Mouse (Mus musculus): ENCODE measurements around the gene Pced1b. TPM values are rescaled to one million over a fixed set of nuclear protein-coding genes. Genes with fewer than 3 reads are reported as not detected.
A peak's percentile ranks its signal among the peaks of the same experiment; 100 is the strongest.

Pced1b gene
- total RNA-seq, 2 experiments from 2014 or later = 1.3 to 1.6 TPM

DNA sequence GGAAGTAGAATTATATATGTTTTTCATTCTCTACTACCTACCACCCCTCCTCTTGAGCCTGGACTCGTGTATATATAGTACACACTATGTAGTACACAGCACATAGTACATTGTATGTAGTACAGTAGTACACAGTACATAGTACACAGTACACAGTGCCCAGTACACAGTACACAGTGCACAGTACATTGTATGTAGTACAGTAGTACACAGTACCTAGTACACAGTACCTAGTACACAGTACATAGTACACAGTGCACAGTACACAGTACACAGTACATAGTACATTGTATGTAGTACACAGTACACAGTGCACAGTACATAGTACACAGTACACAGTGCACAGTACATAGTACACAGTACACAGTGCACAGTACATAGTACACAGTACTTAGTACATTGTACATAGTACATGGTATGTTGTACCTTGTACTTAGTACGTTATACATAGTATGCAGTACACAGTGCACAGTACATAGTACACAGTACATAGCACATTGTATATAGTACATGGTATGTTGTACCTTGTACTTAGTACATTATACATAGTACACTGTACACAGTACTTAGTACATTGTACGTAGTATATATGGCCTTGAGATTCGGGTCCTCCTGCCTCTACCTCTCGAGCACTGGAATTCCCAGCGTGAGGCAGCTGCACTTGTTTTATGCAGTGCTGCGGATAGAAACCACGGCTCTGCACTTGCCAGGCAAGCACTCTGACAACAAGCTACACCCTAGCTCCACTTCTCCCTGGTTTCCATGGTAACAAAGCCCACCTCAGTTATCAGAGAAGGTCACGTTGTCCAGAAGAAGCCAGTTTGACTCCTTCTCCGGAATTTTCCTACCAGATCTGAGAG is 35.0 kb downstream of the Pced1b start:
- Histone ChIP-seq H3K4me3 (no peak overlapping the region), H3K27ac (no peak overlapping the region)
- intact Hi-C loops (cut with DNase I) = no loop called here
- no peak for DNase-seq
- TF ChIP-seq CTCF (IDR thresholded peaks at IDR 0.05) = no peak

DNA sequence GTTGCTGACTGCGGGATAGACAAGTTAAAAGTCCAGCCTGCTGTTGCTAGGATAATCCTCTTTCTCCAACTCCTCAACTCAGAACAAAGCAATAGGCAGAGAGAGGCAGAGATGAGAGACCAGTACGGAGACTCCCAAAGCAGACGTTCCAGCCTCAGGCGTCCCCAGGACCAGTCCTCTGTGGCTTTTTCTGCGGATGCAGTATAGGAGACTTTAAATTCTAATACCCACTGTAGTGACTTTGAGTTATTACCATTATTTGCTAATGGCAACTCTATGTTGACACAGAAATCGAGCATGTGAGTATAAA is 35.6 kb downstream of the Pced1b start:
- H3K4me3 ChIP-seq = no peak overlapping the region
- intact Hi-C loops (cut with DNase I) = no loop called here
- DNase-seq = no peak
- TF ChIP-seq CTCF (IDR thresholded peaks at IDR 0.05) = no peak
- no peak overlapping the region for H3K27ac ChIP-seq

GRCm38 (mm10) chr15:97284201-97284600 is 37.3 kb downstream of the Pced1b start:
- Histone ChIP-seq H3K4me3 (no peak overlapping the region), H3K27ac (no peak overlapping the region)
- no peak for DNase-seq
- TF ChIP-seq CTCF (IDR thresholded peaks at IDR 0.05) = no peak
- intact Hi-C loops (cut with DNase I) = no loop called here

GRCm38 (mm10) chr15:97285665-97286212 is 38.8 kb downstream of the Pced1b start:
- no peak for TF ChIP-seq CTCF (IDR thresholded peaks at IDR 0.05)
- H3K27ac ChIP-seq = no peak overlapping the region
- DNase-seq = no peak
- H3K4me3 ChIP-seq = no peak overlapping the region
- intact Hi-C loops (cut with DNase I) = no loop called here

DNA sequence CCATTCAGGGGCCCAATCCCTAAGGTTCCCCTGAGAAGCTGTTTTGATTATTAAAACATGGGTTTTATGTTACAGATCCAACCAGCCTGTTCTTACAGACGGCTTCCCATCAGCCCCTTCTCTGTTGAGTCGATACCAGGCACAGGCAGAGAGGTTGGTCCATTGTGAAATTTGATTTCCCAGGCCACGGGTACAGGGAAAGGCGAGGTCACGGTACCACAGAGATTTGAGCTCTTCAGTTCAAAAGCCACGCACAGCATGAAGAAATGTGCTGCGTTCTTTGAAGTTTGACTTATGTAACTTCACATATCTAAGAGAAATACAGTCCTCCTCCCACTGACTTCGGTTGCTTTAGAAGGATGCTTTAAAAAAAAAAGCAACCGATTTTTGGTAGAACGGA is 39.8 kb downstream of the Pced1b start:
- H3K4me3 ChIP-seq = no peak overlapping the region
- intact Hi-C loops (cut with DNase I) = no loop called here
- no peak for DNase-seq
- TF ChIP-seq CTCF (IDR thresholded peaks at IDR 0.05) = no peak
- no peak overlapping the region for H3K27ac ChIP-seq

- Histone ChIP-seq H3K4me3 (no peak overlapping the region), H3K27ac (no peak overlapping the region)
- intact Hi-C loops (cut with DNase I) = no loop called here
- no peak for TF ChIP-seq CTCF (IDR thresholded peaks at IDR 0.05)
- DNase-seq = no peak
These were observed 40.7 kb downstream of the Pced1b start for GRCm38 (mm10) chr15:97287436-97288143.

DNA sequence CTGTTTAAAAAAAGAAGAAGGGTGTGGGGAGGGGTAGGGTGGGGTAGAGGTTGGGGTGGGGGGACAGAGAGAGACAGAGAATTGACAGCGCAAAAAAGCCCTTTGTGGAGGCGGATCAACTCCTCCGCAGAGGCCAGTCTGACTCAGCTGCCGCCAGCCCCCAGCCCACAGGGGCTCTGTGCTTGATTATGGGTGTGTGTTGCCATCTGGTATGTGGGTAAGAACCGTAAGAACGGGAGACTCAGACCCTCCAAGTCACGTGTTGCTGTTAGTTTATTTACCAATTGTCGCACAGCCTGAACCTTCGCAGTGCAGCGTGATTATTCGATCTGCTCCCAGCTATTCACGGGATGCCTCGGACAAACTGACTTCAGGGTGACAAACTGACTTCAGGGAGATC is 41.8 kb downstream of the Pced1b start:
- TF ChIP-seq CTCF (IDR thresholded peaks at IDR 0.05) = no peak
- no peak for DNase-seq
- no peak overlapping the region for H3K27ac ChIP-seq
- intact Hi-C loops (cut with DNase I) = no loop called here
- no peak overlapping the region for H3K4me3 ChIP-seq

- Histone ChIP-seq H3K27ac (no peak overlapping the region), H3K4me3 (no peak overlapping the region)
- intact Hi-C loops (cut with DNase I) = no loop called here
- TF ChIP-seq CTCF (IDR thresholded peaks at IDR 0.05) = no peak
- DNase-seq = no peak
These were observed 42.3 kb downstream of the Pced1b start for GRCm38 (mm10) chr15:97289176-97289575.

DNA sequence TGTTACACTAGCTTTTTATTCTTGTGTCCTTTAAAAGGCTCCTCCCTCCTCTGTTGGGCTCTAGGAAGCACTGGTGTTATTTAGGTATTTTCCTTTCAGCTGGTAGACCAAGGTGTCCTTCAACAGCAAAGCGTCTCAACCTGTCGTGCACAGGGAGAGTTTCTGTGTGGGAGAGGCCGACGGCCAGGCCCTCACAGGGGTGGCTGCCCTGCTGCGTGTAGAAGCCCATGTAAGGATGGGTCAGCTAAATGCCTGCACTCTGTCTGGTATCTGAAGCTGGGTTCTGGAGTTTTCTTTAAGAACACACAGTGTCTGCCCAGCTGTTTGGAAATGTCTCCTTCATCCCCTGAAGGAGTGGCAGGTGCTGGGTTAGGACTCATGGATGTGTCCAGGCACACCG is 43.4 kb downstream of the Pced1b start:
- intact Hi-C loops (cut with DNase I) = no loop called here
- Histone ChIP-seq H3K27ac (no peak overlapping the region), H3K4me3 (no peak overlapping the region)
- DNase-seq = no peak
- no peak for TF ChIP-seq CTCF (IDR thresholded peaks at IDR 0.05)

GRCm38 (mm10) chr15:97291291-97292050 is 44.6 kb downstream of the Pced1b start:
- no peak for TF ChIP-seq CTCF (IDR thresholded peaks at IDR 0.05)
- Histone ChIP-seq H3K4me3 (no peak overlapping the region), H3K27ac (peak overlapping the region; percentile 59)
- peak; percentile 63 for DNase-seq
- intact Hi-C loops (cut with DNase I) = no loop called here

DNA sequence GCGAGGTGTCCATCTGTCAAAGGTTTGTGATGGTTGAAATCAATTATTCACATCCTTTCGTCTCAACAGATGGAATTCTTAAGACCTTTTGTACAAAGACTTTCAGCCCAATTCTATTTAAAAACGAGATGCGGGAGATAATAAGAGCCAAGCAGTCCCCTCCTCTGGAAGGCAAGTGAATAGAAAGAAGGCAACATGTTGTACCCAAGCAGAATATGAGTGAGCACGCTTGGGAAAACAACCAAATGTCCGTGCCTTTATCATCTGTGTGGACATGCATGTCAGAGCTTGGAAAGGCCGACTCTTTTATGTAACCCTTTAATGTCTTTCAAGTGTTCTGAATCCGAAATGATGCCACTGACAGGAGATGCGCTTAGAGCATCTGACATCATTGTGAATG is 61.0 kb downstream of the Pced1b start:
- no peak for DNase-seq
- no peak for TF ChIP-seq CTCF (IDR thresholded peaks at IDR 0.05)
- intact Hi-C loops (cut with DNase I) = no loop called here
- Histone ChIP-seq H3K4me3 (no peak overlapping the region), H3K27ac (no peak overlapping the region)

GRCm38 (mm10) chr15:97309533-97309932 is 62.6 kb downstream of the Pced1b start:
- TF ChIP-seq CTCF (IDR thresholded peaks at IDR 0.05) = no peak
- DNase-seq = no peak
- Histone ChIP-seq H3K27ac (no peak overlapping the region), H3K4me3 (no peak overlapping the region)
- intact Hi-C loops (cut with DNase I) = no loop called here

GRCm38 (mm10) chr15:97310251-97310650 is 63.3 kb downstream of the Pced1b start:
- Histone ChIP-seq H3K4me3 (no peak overlapping the region), H3K27ac (no peak overlapping the region)
- intact Hi-C loops (cut with DNase I) = no loop called here
- DNase-seq = no peak
- TF ChIP-seq CTCF (IDR thresholded peaks at IDR 0.05) = no peak

All from gastrocnemius, adult 2 months (tissue).